Mouse (Mus musculus) small intestine, adult 2 months (tissue): ENCODE results near the gene Lrch1. TPM values are rescaled to one million over a fixed set of nuclear protein-coding genes. Genes with fewer than 3 reads are reported as not detected.

ENCODE experiments used
- H3K27ac ChIP-seq: fragments of 200-500 bp; 2 replicates; pipeline ENCODE4 v1.5.1; 2012; ENCODE audit warnings: low read depth, low read length, control low read depth, inconsistent platforms; ENCODE audit not compliant: insufficient read depth
- H3K27me3 ChIP-seq: fragments of 200-500 bp; 2 replicates; pipeline ENCODE4 v1.6.1; 2012; ENCODE audit warnings: mild to moderate bottlenecking, moderate library complexity, low read length, inconsistent platforms; ENCODE audit not compliant: control insufficient read depth, insufficient read depth
- H3K36me3 ChIP-seq: fragments of 200-500 bp; 2 replicates; pipeline ENCODE4 v1.6.1; 2012; ENCODE audit warnings: mild to moderate bottlenecking, low read length, control low read depth, inconsistent platforms; ENCODE audit not compliant: control insufficient read depth, insufficient read depth
- H3K4me1 ChIP-seq: fragments of 200-500 bp; 2 replicates; pipeline ENCODE4 v1.6.1; 2012; ENCODE audit warnings: low read length, inconsistent platforms, mixed read lengths; ENCODE audit not compliant: control insufficient read depth, insufficient read depth, insufficient read length
- H3K4me3 ChIP-seq: fragments of 200-500 bp; 2 replicates; pipeline ENCODE4 v1.5.1; 2012; ENCODE audit warnings: low read depth, mild to moderate bottlenecking, control low read depth, inconsistent platforms, low read length, moderate library complexity
- CTCF ChIP-seq: fragments of 200-500 bp; IDR thresholded peaks from 2 replicates; pipeline ENCODE4 v1.5.1; 2012; ENCODE audit warnings: low read depth, mild to moderate bottlenecking, control low read depth, inconsistent platforms, low read length, moderate library complexity, mixed read lengths; ENCODE audit not compliant: insufficient replicate concordance, insufficient read length; ENCODE audit errors: extremely low read depth
- POLR2A ChIP-seq: fragments of 200-500 bp; IDR thresholded peaks from 2 replicates; pipeline ENCODE4 v1.6.1; 2012; ENCODE audit warnings: low read depth, mild to moderate bottlenecking, control low read depth, inconsistent platforms, low read length, moderate library complexity
- WGBS: fragments of 180-500 bp; shearing (Covaris S2); methylation state at CpG from one replicate; pipeline ENCODE4 v1.1.7; 2018; 5-methylcytosine and 5-hydroxymethylcytosine counted together
- polyA plus RNA-seq: library from polyadenylated mRNA; depleted of rRNA; stranded (reverse); fragments of >200 nt; gene quantifications from 2 replicates; pipeline ENCODE4 v1.2.3, GENCODE M21; 2012

Lrch1 gene
- polyA plus RNA-seq, 1 experiment, result 6.1 TPM

- WGBS, result 9% methylated on average over 3 of the region's 3 CpGs
- Histone ChIP-seq H3K4me1 (peaks cover 2% of the 10 kb centered on the region; the same call in 1 of the 2 replicates), H3K27ac (no peak overlapping the region), H3K36me3 (no peaks in the 10 kb centered on the region), H3K27me3 (no peaks in the 10 kb centered on the region), H3K4me3 (no peak overlapping the region)
- no peak for TF ChIP-seq CTCF
- TF ChIP-seq POLR2A, result no peak
Measured at GRCm38 (mm10) chr14:74972216-74972615, 24.5 kb upstream of the Lrch1 start.

- 64% methylated on average over 3 of the region's 3 CpGs for WGBS
- Histone ChIP-seq H3K4me1 (peaks cover 3% of the 10 kb centered on the region; the same call in 1 of the 2 replicates), H3K4me3 (no peak overlapping the region), H3K36me3 (no peaks in the 10 kb centered on the region), H3K27me3 (no peaks in the 10 kb centered on the region), H3K27ac (no peak overlapping the region)
- TF ChIP-seq CTCF, result no peak
- no peak for TF ChIP-seq POLR2A
Measured at GRCm38 (mm10) chr14:74963402-74963764, 15.7 kb upstream of the Lrch1 start.

- H3K27me3 ChIP-seq, result no peaks in the 10 kb centered on the region
- H3K36me3 ChIP-seq, result no peaks in the 10 kb centered on the region
- 47% methylated on average over 8 of the region's 8 CpGs for WGBS
- H3K27ac ChIP-seq, result no peak overlapping the region
- H3K4me3 ChIP-seq, result no peak overlapping the region
- TF ChIP-seq CTCF (no peak), POLR2A (no peak)
- peaks cover 3% of the 10 kb centered on the region; the same call in 1 of the 2 replicates for H3K4me1 ChIP-seq
Measured at GRCm38 (mm10) chr14:74962713-74963401, 15.2 kb upstream of the Lrch1 start.

GRCm38 (mm10) chr14:74960568-74960967, 12.9 kb upstream of the Lrch1 start:
- H3K4me3 ChIP-seq, result no peak overlapping the region
- no peak overlapping the region for H3K27ac ChIP-seq
- H3K27me3 ChIP-seq, result no peaks in the 10 kb centered on the region
- TF ChIP-seq POLR2A (no peak), CTCF (no peak)
- H3K36me3 ChIP-seq, result no peaks in the 10 kb centered on the region
- peaks cover 3% of the 10 kb centered on the region; the same call in 1 of the 2 replicates for H3K4me1 ChIP-seq
- WGBS, result 62% methylated on average over 5 of the region's 5 CpGs

GRCm38 (mm10) chr14:74956702-74957101, 9.0 kb upstream of the Lrch1 start:
- 14% methylated on average over 2 of the region's 2 CpGs for WGBS
- TF ChIP-seq CTCF (no peak), POLR2A (no peak)
- Histone ChIP-seq H3K27me3 (no peaks in the 10 kb centered on the region), H3K4me1 (no peaks in the 10 kb centered on the region), H3K27ac (no peak overlapping the region), H3K36me3 (no peaks in the 10 kb centered on the region), H3K4me3 (no peak overlapping the region)

GRCm38 (mm10) chr14:74956234-74956633, 8.6 kb upstream of the Lrch1 start:
- no peaks in the 10 kb centered on the region for H3K27me3 ChIP-seq
- no peaks in the 10 kb centered on the region for H3K36me3 ChIP-seq
- 23% methylated on average over 1 of the region's 1 CpGs for WGBS
- no peak for TF ChIP-seq POLR2A
- no peak for TF ChIP-seq CTCF
- H3K27ac ChIP-seq, result no peak overlapping the region
- H3K4me3 ChIP-seq, result no peak overlapping the region
- H3K4me1 ChIP-seq, result no peaks in the 10 kb centered on the region

- WGBS, result 11% methylated on average over 14 of the region's 14 CpGs
- H3K4me3 ChIP-seq, result peak overlapping the region; percentile 96
- H3K27ac ChIP-seq, result peak overlapping the region; percentile 59
- no peaks in the 10 kb centered on the region for H3K27me3 ChIP-seq
- no peak for TF ChIP-seq POLR2A
- peak; percentile 93; the same call in 1 of the 2 replicates for TF ChIP-seq CTCF
- H3K4me1 ChIP-seq, result peaks cover 7% of the 10 kb centered on the region; the same call in 1 of the 2 replicates
- H3K36me3 ChIP-seq, result no peaks in the 10 kb centered on the region
Measured at GRCm38 (mm10) chr14:74948426-74949240, 957 bp upstream of the Lrch1 start.
